ENCODE assay signal across 26 mouse cellular contexts in the genomic region with DNA sequence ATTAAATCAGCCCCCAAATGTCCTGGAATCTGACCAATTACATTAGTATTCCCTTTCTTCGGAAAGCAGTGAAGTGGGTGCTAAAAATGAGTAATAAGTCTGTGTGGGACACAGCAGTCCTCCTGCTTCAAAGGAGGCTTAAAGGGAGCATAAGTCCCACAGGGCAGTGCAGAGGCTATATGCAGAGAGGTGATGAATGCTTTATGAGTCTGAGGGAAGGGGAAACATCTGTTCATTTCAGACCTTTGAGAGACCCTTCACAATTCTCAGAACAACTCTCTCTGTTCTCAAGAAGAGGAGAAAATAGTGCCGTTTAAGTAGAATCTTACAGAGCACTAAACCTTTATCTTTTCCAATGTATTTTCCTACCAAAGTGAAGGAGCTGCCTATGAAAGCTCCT.
"Had no signal": no experiment of that assay in that cellular context is flagged by ENCODE, and none has a peak within 500 bp of the region (broad histone marks: within the 10 kb centered on the region; RNA-seq: fewer than 3 reads in every experiment).

No protein-coding gene starts in this region.

- H3K4me3 ChIP-seq: gastrocnemius, adult 2 months; heart, embryonic 10.5 days; heart, embryonic 12.5 days; hindbrain, embryonic 10.5 days; hindbrain, embryonic 12.5 days; layer of hippocampus, adult 2 months; left cerebral cortex, adult 2 months; limb, embryonic 12.5 days; liver, embryonic 13.5 days; liver, embryonic 15.5 days had no signal

- H3K9ac ChIP-seq: heart, embryonic 12.5 days; hindbrain, embryonic 12.5 days; hindbrain, embryonic 14.5 days; limb, embryonic 12.5 days; liver, embryonic 13.5 days; liver, embryonic 15.5 days; liver, postnatal 0 days had no signal

- H3K27ac ChIP-seq: gastrocnemius, adult 2 months; heart, embryonic 10.5 days; hindbrain, embryonic 10.5 days; hindbrain, embryonic 12.5 days; hindbrain, embryonic 14.5 days; layer of hippocampus, adult 2 months; left cerebral cortex, adult 2 months; limb, embryonic 12.5 days; liver, embryonic 13.5 days; liver, embryonic 15.5 days had no signal

- ATAC-seq: hindbrain, embryonic 16.5 days; intestine, postnatal 0 days; liver, postnatal 0 days had no signal

- H3K9me3 ChIP-seq: heart, embryonic 10.5 days; heart, embryonic 12.5 days; hindbrain, embryonic 10.5 days; hindbrain, embryonic 12.5 days; limb, embryonic 12.5 days; liver, embryonic 13.5 days; liver, embryonic 15.5 days had no signal

- H3K4me1 ChIP-seq: heart, embryonic 10.5 days; heart, embryonic 12.5 days; hindbrain, embryonic 10.5 days; hindbrain, embryonic 12.5 days; liver, embryonic 13.5 days; liver, embryonic 15.5 days had no signal

- H3K4me2 ChIP-seq: heart, embryonic 12.5 days; hindbrain, embryonic 12.5 days; hindbrain, embryonic 14.5 days; limb, embryonic 12.5 days; liver, embryonic 11.5 days; liver, embryonic 13.5 days; liver, embryonic 15.5 days had no signal

- DNase-seq: gastrocnemius, adult 2 months; gastrocnemius, postnatal 10 days; gastrocnemius, postnatal 25 days; heart, adult 18-20 months; heart, postnatal 10 days; heart, postnatal 4 days; kidney, adult 18-20 months; kidney, adult 8-10 months; kidney, postnatal 10 days; kidney, postnatal 25 days; kidney, postnatal 4 days; liver; liver, embryonic 13.5 days; liver, postnatal 0 days had no signal

- H3K27me3 ChIP-seq: heart, embryonic 12.5 days; hindbrain, embryonic 12.5 days; limb, embryonic 12.5 days; liver, embryonic 13.5 days; liver, embryonic 15.5 days had no signal

- H3K36me3 ChIP-seq: heart, embryonic 10.5 days; heart, embryonic 12.5 days; hindbrain, embryonic 10.5 days; hindbrain, embryonic 12.5 days; limb, embryonic 12.5 days; liver, embryonic 13.5 days; liver, embryonic 15.5 days had no signal
